Mouse (Mus musculus) embryonic facial prominence, embryonic 11.5 days (tissue): ENCODE measurements around the gene Doxl2. TPM values are rescaled to one million over a fixed set of nuclear protein-coding genes. Genes with fewer than 3 reads are reported as not detected.
A peak's percentile ranks its signal among the peaks of the same experiment; 100 is the strongest.

Experiments used
- ATAC-seq: fragments of 200-750 bp; cut with Nextera tagmentation; replicated peaks from 2 replicates; pipeline ENCODE4 v1.8.0; 2017; ENCODE audit warnings: low read depth; ENCODE audit not compliant: insufficient number of reproducible peaks, low FRiP score, low TSS enrichment
- DNase-seq: peaks from one replicate; pipeline ENCODE4 v3.0.0-alpha.2; 2015; ENCODE audit warnings: low spot score
- H3K27ac ChIP-seq: fragments of 300-500 bp; sonication (generic); replicated peaks from 2 replicates; pipeline ENCODE4 v1.5.1; 2014; ENCODE audit warnings: mild to moderate bottlenecking, low read depth, low read length, control low read depth
- H3K27me3 ChIP-seq: fragments of 300-500 bp; sonication (generic); 2 replicates; pipeline ENCODE4 v1.6.1; 2014; ENCODE audit warnings: mild to moderate bottlenecking, low read length, moderate library complexity, mixed read lengths; ENCODE audit not compliant: control insufficient read depth, insufficient read depth
- H3K36me3 ChIP-seq: fragments of 300-500 bp; sonication (generic); replicated peaks from 2 replicates; pipeline ENCODE4 v1.6.1; 2014; ENCODE audit warnings: low read depth, mild to moderate bottlenecking, low read length, moderate library complexity, mixed read lengths; ENCODE audit not compliant: control insufficient read depth, insufficient read depth
- H3K4me1 ChIP-seq: fragments of 300-500 bp; sonication (generic); 2 replicates; pipeline ENCODE4 v1.6.1; 2014; ENCODE audit warnings: low read length, mixed read lengths; ENCODE audit not compliant: control insufficient read depth, insufficient read depth
- H3K4me2 ChIP-seq: fragments of 300-500 bp; sonication (generic); 2 replicates; pipeline ENCODE4 v1.6.1; 2014; ENCODE audit warnings: low read depth, mild to moderate bottlenecking, control low read depth, low read length, moderate library complexity
- H3K4me3 ChIP-seq: fragments of 300-500 bp; sonication (generic); 2 replicates; pipeline ENCODE4 v1.5.1; 2014; ENCODE audit warnings: low read depth, low read length, control low read depth
- H3K9ac ChIP-seq: fragments of 300-500 bp; sonication (generic); replicated peaks from 2 replicates; pipeline ENCODE4 v1.6.1; 2014; ENCODE audit warnings: mild to moderate bottlenecking, control low read depth, low read length
- H3K9me3 ChIP-seq: fragments of 300-500 bp; sonication (generic); replicated peaks from 2 replicates; pipeline ENCODE4 v1.6.1; 2016; ENCODE audit warnings: mild to moderate bottlenecking, low read length, inconsistent platforms, mixed read lengths; ENCODE audit not compliant: control insufficient read depth
- WGBS: fragments of 180-500 bp; shearing (Covaris S2); extraction: QIAGEN DNeasy Blood & Tissue Kit; methylation state at CpG from one replicate; pipeline ENCODE4 v1.1.7; 2014; 5-methylcytosine and 5-hydroxymethylcytosine counted together
- polyA plus RNA-seq: library from polyadenylated mRNA; unstranded; fragments of >200 nt; fragmentation: Nextera tagmentation; extraction: Ambion mirVana; gene quantifications from 2 replicates; pipeline ENCODE4 v1.2.1, GENCODE M21; 2014

Gene Doxl2
- not detected in 2 replicates for polyA plus RNA-seq

DNA sequence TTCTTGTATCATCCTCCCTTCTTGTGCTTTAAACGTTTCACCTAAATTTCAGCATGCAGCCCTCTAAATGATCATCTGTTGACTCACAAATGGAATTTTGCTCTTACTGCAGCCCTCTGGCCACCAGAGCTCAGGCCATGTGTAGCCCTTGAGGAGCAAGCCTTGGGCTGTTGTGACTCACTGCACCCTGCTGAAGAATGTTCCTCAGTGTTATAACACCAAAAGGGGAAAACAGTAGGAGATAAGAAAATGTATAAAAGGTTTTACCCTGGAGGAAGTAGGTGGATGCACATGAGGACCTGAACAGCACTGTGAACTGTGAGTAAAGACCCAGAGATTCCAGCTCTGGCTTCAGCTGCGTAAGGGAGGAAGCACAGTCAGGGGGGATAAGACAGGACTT, at the start of gene Doxl2:
Doxl2 (plus strand) TSS at position 301 of the 400 bp plus-strand sequence.
- no peak for ATAC-seq
- Histone ChIP-seq H3K27ac (no peak within 1 kb of the TSS), H3K27me3 (no peaks in the 10 kb centered on the region), H3K4me2 (no peak within 1 kb of the TSS), H3K4me1 (no peaks in the 10 kb centered on the region), H3K9ac (no peak within 1 kb of the TSS), H3K36me3 (no peaks in the 10 kb centered on the region), H3K9me3 (no peaks in the 10 kb centered on the region), H3K4me3 (no peak within 1 kb of the TSS)
- 91% methylated on average over 2 of the region's 2 CpGs for WGBS
- no peak for DNase-seq

DNA sequence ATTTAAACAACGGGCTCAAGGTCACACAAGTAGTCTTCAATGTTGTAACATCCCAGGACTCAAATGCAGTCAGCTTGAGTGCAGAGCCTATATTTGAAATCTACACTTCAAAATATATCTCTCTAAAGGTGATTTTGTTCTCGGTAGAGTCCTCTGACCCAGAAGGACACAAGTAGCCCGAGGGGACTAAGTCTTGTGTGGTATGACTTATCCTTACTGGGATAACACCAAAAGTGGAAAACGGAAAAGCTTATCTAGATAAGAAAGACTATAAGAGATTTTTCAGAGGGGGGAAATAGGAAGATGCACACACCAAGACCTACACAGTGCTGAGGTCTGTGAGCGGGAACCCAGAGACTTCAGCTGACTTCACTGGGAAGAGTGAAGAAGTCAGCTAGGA, 45.2 kb upstream of the Doxl2 start, which contains the start of gene 1600015I10Rik:
1600015I10Rik (plus strand) TSS at position 301 of the 400 bp plus-strand sequence.
- no peaks in the 10 kb centered on the region for H3K4me1 ChIP-seq
- 81% methylated on average over 5 of the region's 5 CpGs for WGBS

DNA sequence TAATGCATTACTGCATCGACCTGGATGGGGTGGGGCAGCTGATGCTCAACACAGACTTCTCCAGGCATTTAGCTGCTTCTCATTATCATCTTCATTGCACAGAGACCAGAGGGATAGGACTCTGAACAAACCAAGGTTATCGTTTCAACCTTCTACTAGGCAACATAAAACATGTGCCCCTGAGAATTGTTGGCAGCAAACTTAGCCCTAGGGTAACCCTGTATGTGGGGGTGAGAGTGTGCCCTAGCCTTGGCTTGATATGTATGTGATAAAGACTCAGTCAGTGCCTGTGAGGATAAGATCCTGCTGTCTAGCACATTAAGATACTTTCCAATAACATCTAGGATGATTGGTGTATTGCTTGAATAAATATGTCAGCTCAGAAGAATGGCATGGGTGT, 25.2 kb upstream of the Doxl2 start:
- no peaks in the 10 kb centered on the region for H3K36me3 ChIP-seq
- no peak overlapping the region for H3K4me3 ChIP-seq
- ATAC-seq (no peak), DNase-seq (no peak)
- no peaks in the 10 kb centered on the region for H3K27me3 ChIP-seq
- H3K27ac ChIP-seq: no peak overlapping the region
- H3K4me1 ChIP-seq: no peaks in the 10 kb centered on the region
- 73% methylated on average over 2 of the region's 2 CpGs for WGBS
- no peak overlapping the region for H3K4me2 ChIP-seq
- no peak overlapping the region for H3K9ac ChIP-seq
- no peaks in the 10 kb centered on the region for H3K9me3 ChIP-seq

More for the DNA sequence above, 45.2 kb upstream of the Doxl2 start, which contains the start of gene 1600015I10Rik:
- no peaks in the 10 kb centered on the region for H3K36me3 ChIP-seq
- no peak within 1 kb of the TSS for H3K27ac ChIP-seq
- no peak within 1 kb of the TSS for H3K4me3 ChIP-seq
- no peaks in the 10 kb centered on the region for H3K9me3 ChIP-seq
- no peak within 1 kb of the TSS for H3K9ac ChIP-seq
- H3K27me3 ChIP-seq: no peaks in the 10 kb centered on the region
- ATAC-seq: no peak
- no peak within 1 kb of the TSS for H3K4me2 ChIP-seq
- DNase-seq: no peak

DNA sequence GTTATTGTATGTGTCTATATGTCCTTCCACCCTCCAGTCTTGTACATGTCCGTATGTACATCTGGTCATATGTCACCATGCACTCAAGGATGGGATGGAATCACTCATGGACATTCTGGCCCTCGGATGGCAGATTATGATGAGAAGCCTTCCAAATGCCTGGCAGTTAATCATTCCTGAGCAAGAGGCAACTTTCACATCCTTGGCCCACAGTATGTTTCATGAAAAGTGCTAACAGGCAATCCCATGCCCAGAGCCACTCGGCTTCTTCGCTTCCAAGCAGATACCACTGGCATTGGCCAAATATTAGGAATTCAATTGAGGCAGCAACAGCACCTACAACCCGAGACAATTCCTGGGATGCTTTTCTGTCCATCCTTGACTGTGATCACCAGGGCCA, 24.1 kb upstream of the Doxl2 start:
- no peaks in the 10 kb centered on the region for H3K36me3 ChIP-seq
- H3K27me3 ChIP-seq: no peaks in the 10 kb centered on the region
- no peak overlapping the region for H3K9ac ChIP-seq
- WGBS: 84% methylated on average over 5 of the region's 5 CpGs
- no peak overlapping the region for H3K27ac ChIP-seq
- no peak overlapping the region for H3K4me2 ChIP-seq
- no peak for DNase-seq
- no peaks in the 10 kb centered on the region for H3K4me1 ChIP-seq
- no peak overlapping the region for H3K4me3 ChIP-seq
- H3K9me3 ChIP-seq: no peaks in the 10 kb centered on the region
- ATAC-seq: no peak

DNA sequence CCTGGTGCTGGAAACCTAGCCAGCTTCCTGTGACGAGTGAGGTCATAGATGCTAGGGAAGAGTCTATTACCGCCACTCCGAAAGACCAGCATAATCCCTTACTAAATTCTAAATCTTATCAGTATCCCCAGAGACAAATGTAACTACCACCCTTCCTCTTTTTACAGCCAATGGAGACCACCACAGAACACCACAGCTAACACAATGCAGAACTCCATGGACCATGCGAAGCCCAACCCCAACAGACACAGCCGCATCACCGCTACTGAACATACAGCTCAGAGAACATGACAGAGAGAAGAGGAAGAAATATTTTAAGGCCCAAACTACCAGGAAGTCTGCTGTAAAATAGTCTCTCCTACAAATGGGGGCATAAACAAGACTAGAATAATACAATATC, 23.1 kb upstream of the Doxl2 start:
- ATAC-seq (no peak), DNase-seq (no peak)
- H3K9ac ChIP-seq: no peak overlapping the region
- H3K4me2 ChIP-seq: no peak overlapping the region
- H3K4me3 ChIP-seq: no peak overlapping the region
- no peaks in the 10 kb centered on the region for H3K27me3 ChIP-seq
- no peaks in the 10 kb centered on the region for H3K9me3 ChIP-seq
- WGBS: 82% methylated on average over 6 of the region's 6 CpGs
- H3K27ac ChIP-seq: no peak overlapping the region
- H3K4me1 ChIP-seq: no peaks in the 10 kb centered on the region
- H3K36me3 ChIP-seq: no peaks in the 10 kb centered on the region

DNA sequence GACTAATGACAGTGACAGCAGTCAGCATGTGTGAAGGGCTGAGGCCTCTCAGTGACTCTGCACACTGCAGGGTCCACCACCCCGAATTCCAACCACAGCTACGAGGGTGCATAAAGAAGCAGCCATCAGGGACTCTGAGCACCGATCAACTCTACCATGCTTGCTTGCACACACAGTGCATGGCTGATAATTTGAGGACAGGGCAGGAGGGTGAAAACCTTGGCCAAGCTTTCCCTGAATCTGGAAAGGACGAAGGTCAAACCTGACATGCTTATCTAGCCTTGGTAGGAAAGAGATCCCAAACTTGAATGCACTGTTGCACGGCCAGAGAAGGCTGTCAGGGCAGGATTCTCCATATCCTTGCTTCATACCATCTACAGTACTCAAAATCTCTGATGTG, 21.5 kb upstream of the Doxl2 start:
- H3K27ac ChIP-seq: no peak overlapping the region
- no peak overlapping the region for H3K4me3 ChIP-seq
- H3K9me3 ChIP-seq: no peaks in the 10 kb centered on the region
- no peak overlapping the region for H3K4me2 ChIP-seq
- no peak overlapping the region for H3K9ac ChIP-seq
- ATAC-seq (no peak), DNase-seq (no peak)
- no peaks in the 10 kb centered on the region for H3K36me3 ChIP-seq
- no peaks in the 10 kb centered on the region for H3K4me1 ChIP-seq
- no peaks in the 10 kb centered on the region for H3K27me3 ChIP-seq
- 85% methylated on average over 5 of the region's 5 CpGs for WGBS

DNA sequence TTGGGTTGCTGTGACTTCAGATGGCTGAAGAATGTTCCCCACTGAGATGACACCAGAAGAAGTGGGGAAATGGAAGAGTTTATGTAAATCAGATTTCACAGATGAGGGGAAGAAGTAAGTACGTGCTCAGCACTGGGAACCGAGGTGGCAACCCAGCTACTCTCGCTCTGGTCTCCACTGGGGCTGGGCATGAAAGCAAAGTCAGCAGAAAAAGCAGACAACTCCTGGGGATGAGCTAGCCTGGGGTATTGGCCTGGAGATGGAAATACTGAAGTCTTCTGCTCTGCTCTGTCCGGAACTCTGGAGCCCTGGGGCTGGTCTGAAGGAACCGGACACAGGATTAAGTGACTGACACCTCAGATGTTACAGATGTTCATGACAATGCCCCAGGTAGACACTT, 20.6 kb upstream of the Doxl2 start:
- Histone ChIP-seq H3K4me1 (no peaks in the 10 kb centered on the region), H3K9me3 (no peaks in the 10 kb centered on the region), H3K4me2 (no peak overlapping the region), H3K27ac (no peak overlapping the region), H3K36me3 (no peaks in the 10 kb centered on the region), H3K4me3 (no peak overlapping the region), H3K27me3 (no peaks in the 10 kb centered on the region), H3K9ac (no peak overlapping the region)
- WGBS: 85% methylated on average over 5 of the region's 5 CpGs
- DNase-seq (no peak), ATAC-seq (no peak)

DNA sequence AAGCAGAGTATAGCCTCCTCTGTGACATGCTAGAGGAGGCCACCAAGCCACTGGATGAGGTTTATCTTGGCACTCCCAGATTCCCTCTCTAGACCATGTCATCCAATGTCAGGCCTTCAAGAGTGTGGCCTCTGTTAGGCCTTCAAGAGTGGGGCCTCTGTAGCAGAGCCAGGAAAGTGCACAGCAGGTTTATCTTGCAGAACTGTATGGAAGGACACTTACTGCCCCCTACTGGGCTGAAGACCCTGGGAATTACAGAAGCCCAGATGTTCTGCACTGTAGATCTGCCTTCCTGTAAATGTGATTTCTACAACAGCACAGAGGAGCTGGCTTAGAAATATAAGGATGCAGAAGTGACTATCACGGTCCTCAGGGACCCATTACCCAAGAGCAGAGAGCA, 19.8 kb upstream of the Doxl2 start:
- Histone ChIP-seq H3K9ac (no peak overlapping the region), H3K27ac (no peak overlapping the region), H3K4me1 (no peaks in the 10 kb centered on the region), H3K36me3 (no peaks in the 10 kb centered on the region), H3K4me3 (no peak overlapping the region), H3K27me3 (no peaks in the 10 kb centered on the region), H3K4me2 (no peak overlapping the region), H3K9me3 (no peaks in the 10 kb centered on the region)
- 29% methylated on average over 1 of the region's 1 CpGs for WGBS
- no peak for ATAC-seq
- DNase-seq: peak; percentile 64
